Mouse (Mus musculus): ENCODE measurements around the gene Ccdc17. TPM values are rescaled to one million over a fixed set of nuclear protein-coding genes. Genes with fewer than 3 reads are reported as not detected.

Ccdc17 gene
- polyA plus RNA-seq, 1 experiment from 2014 or later = 2.5 TPM

Other genes with a start within 250 kb of the Ccdc17 start
- 21.7 and 24.9 TPM in 2 replicates for gene Mast2, start 132.5 kb upstream of the Ccdc17 start, polyA plus RNA-seq (2016; fragmentation: Nextera tagmentation; extraction: Ambion mirVana)
- 16.1 and 16.2 TPM in 2 replicates for gene Ipp, start 89.1 kb upstream of the Ccdc17 start, polyA plus RNA-seq (2016; fragmentation: Nextera tagmentation; extraction: Ambion mirVana)
- gene Tmem69, start 40.7 kb upstream of the Ccdc17 start, polyA plus RNA-seq (2016; fragmentation: Nextera tagmentation; extraction: Ambion mirVana) = 21.5 and 21.6 TPM in 2 replicates
- 34.4 and 35.1 TPM in 2 replicates for gene Gpbp1l1, start 39.0 kb upstream of the Ccdc17 start, polyA plus RNA-seq (2016; fragmentation: Nextera tagmentation; extraction: Ambion mirVana)
- 246 and 256 TPM in 2 replicates for gene Nasp, start 31.3 kb downstream of the Ccdc17 start, polyA plus RNA-seq (2016; fragmentation: Nextera tagmentation; extraction: Ambion mirVana)
- gene Akr1a1, start 55.0 kb downstream of the Ccdc17 start, polyA plus RNA-seq (2016; fragmentation: Nextera tagmentation; extraction: Ambion mirVana) = 689 and 706 TPM in 2 replicates
- gene Prdx1, start 88.9 kb downstream of the Ccdc17 start, polyA plus RNA-seq (2016; fragmentation: Nextera tagmentation; extraction: Ambion mirVana) = 1,087 and 1,115 TPM in 2 replicates
- gene Mmachc, start 111.8 kb downstream of the Ccdc17 start, polyA plus RNA-seq (2016; fragmentation: Nextera tagmentation; extraction: Ambion mirVana) = 26.4 and 28.5 TPM in 2 replicates
- 25.2 and 26.3 TPM in 2 replicates for gene Ccdc163, start 111.9 kb downstream of the Ccdc17 start, polyA plus RNA-seq (2016; fragmentation: Nextera tagmentation; extraction: Ambion mirVana)
- gene Tesk2, start 124.3 kb downstream of the Ccdc17 start, polyA plus RNA-seq (2016; fragmentation: Nextera tagmentation; extraction: Ambion mirVana) = 11.8 TPM in 2 replicates
- gene Toe1, start 211.0 kb downstream of the Ccdc17 start, polyA plus RNA-seq (2016; fragmentation: Nextera tagmentation; extraction: Ambion mirVana) = 37.7 and 37.9 TPM in 2 replicates
- gene Mutyh, start 211.1 kb downstream of the Ccdc17 start, polyA plus RNA-seq (2016; fragmentation: Nextera tagmentation; extraction: Ambion mirVana) = 20.1 and 20.7 TPM in 2 replicates
- gene Hpdl, start 225.1 kb downstream of the Ccdc17 start, polyA plus RNA-seq (2016; fragmentation: Nextera tagmentation; extraction: Ambion mirVana) = 1.1 and 1.5 TPM in 2 replicates

Data from embryonic facial prominence, embryonic 12.5 days (tissue).